ENCODE assay signal across 8 mouse cellular contexts in the genomic region with DNA sequence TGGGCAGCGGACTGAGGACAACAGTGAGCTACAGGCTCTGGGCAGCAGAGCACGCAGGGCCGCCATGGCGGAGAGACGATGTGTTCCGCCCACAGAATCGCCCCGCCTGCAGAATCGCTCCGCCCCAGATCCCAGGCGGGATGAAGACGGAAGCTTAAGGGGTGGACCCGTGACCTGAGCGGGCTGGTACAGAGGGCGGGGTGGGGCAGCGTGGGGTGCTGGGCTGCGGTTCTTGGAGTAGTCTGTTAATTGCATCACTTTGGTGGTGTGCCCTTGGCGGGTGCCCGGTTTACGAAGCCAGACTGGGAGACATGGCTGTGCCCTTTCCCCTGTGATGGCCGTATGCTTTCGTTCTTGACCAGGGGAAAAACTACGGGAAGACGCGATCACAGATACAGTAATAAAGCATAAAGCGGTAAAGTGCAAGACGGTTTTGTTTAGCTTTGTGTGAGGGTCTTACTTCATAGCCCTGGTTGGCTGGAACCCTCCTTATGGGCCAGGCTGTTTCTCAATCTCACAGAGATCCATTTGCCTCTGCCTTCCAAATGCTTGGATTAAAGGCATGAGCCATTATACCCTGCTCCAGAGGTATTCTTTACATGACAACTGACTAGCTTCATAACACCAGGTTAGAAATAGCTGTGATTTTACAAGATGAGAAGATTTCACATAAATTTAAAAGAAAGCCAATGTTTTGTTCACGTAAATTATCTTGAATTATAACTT. TPM values are rescaled to one million over a fixed set of nuclear protein-coding genes. Genes with fewer than 3 reads are reported as not detected.
A peak's percentile ranks its signal among the peaks of the same experiment; 100 is the strongest.
DNase-seq lines count a peak whose midpoint lies in the region; ATAC-seq and TF ChIP-seq lines count a peak whose summit lies in the region.

A gene (minus strand): TSS at position 148 of the 726 bp plus-strand sequence.

- no peaks in the 10 kb centered on the region for H3K9me3 ChIP-seq in hindbrain, embryonic 16.5 days (ENCODE audit: control insufficient read depth, low read length)

- peak; percentile 93 for DNase-seq in adipocyte (ENCODE audit: low spot score)
- peak; percentile 95 for DNase-seq in gastrocnemius, adult 2 months
- DNase-seq in left cerebral cortex, adult 18-20 months (ENCODE audit: low spot score in 2 of 2) = peak; percentile 85 to 90
- peak; percentile 93 to 94 for DNase-seq in lung, postnatal 4 days
- peak; percentile 93 for DNase-seq in right cerebral cortex, adult 18-20 months
- DNase-seq in urinary bladder, adult 2 months (ENCODE audit: low spot score) = peak; percentile 71

- H3K4me2 ChIP-seq in hindbrain, embryonic 16.5 days (ENCODE audit: low read length) = peak within 1 kb of the TSS; percentile 97

- H3K27ac ChIP-seq in cortical plate, adult 2 months (ENCODE audit: insufficient read depth, low read length) = peak within 1 kb of the TSS; percentile 78
- H3K27ac ChIP-seq in gastrocnemius, adult 2 months = peak within 1 kb of the TSS; percentile 97
- peak within 1 kb of the TSS; percentile 91 for H3K27ac ChIP-seq in hindbrain, embryonic 16.5 days (ENCODE audit: low read depth, low read length)

- WGBS in hindbrain, embryonic 16.5 days = 3% methylated on average over 27 of the region's 28 CpGs

- TF ChIP-seq CTCF in cortical plate, adult 2 months (IDR thresholded peaks at IDR 0.05; ENCODE audit: extremely low read depth, insufficient read depth, low read length) = no peak
- no peak for TF ChIP-seq CTCF in gastrocnemius, adult 2 months (IDR thresholded peaks at IDR 0.05)

- peak; percentile 77; the same call in 1 of the 2 replicates for TF ChIP-seq POLR2A in cortical plate, adult 2 months (IDR thresholded peaks at IDR 0.05; ENCODE audit: extremely low read depth, insufficient read depth, low read length)

- H3K9ac ChIP-seq in hindbrain, embryonic 16.5 days (ENCODE audit: low read depth, low read length) = peak within 1 kb of the TSS; percentile 88

- intact Hi-C loops in gastrocnemius, adult 2 months (cut with DNase I) = loop anchor here (1.0 to 5.0 kb wide), 2 partner anchors 14 to 79 kb away; a partner anchor contains a TSS

- no peaks in the 10 kb centered on the region for H3K27me3 ChIP-seq in hindbrain, embryonic 16.5 days (replicated peaks; ENCODE audit: control insufficient read depth, insufficient read depth, low read length)

- peak within 1 kb of the TSS; percentile 76 for H3K4me3 ChIP-seq in cortical plate, adult 2 months (ENCODE audit: insufficient read depth, low read length)
- peak within 1 kb of the TSS; percentile 91 for H3K4me3 ChIP-seq in gastrocnemius, adult 2 months
- H3K4me3 ChIP-seq in hindbrain, embryonic 16.5 days (ENCODE audit: low read length) = peak within 1 kb of the TSS; percentile 80

- no peaks in the 10 kb centered on the region for H3K4me1 ChIP-seq in cortical plate, adult 2 months (ENCODE audit: control insufficient read depth, insufficient read depth, low read length)
- peaks cover 5% of the 10 kb centered on the region for H3K4me1 ChIP-seq in hindbrain, embryonic 16.5 days (ENCODE audit: control insufficient read depth, insufficient read depth, low read depth, low read length)

- peak; percentile 96 for ATAC-seq in hindbrain, embryonic 16.5 days

- H3K36me3 ChIP-seq in hindbrain, embryonic 16.5 days (ENCODE audit: control insufficient read depth, insufficient read depth, low read length) = peaks cover 6% of the 10 kb centered on the region

RNA-seq across cellular contexts. Expression of the gene that starts here (rescaled TPM):
- 67.2 and 68.9 TPM in 2 replicates for polyA plus RNA-seq in cortical plate, adult 2 months (2012; rRNA removed)
- total RNA-seq in gastrocnemius, adult 2 months (2021) = 100 to 1,000 TPM; 116 to 201 TPM
- 124 and 128 TPM in 2 replicates for polyA plus RNA-seq in hindbrain, embryonic 16.5 days (2015; fragmentation: Nextera tagmentation; extraction: Ambion mirVana)
- total RNA-seq in left cerebral cortex, adult 18-20 months (2021) = 10 to 100 TPM; 54.7 to 55.9 TPM
- polyA plus RNA-seq in urinary bladder, adult 2 months (2012; rRNA removed) = 112 and 118 TPM in 2 replicates

Comparison
In these comparisons a context has a peak if more than half of its experiments do, and no peak if none do; other contexts are left out.
1. Peak in every context shown above with its lines: DNase-seq, ATAC-seq, H3K4me3 ChIP-seq and H3K27ac ChIP-seq.